Comparison of ENCODE assay signal across 17 mouse cellular contexts in genomic region chr12:26416636-26417295, GRCm38 (mm10).
"Had no signal": no experiment of that assay in that cellular context is flagged by ENCODE, and none has a peak within 500 bp of the region (broad histone marks: within the 10 kb centered on the region; RNA-seq: fewer than 3 reads in every experiment).

No protein-coding gene starts in this region.

- H3K27me3 ChIP-seq: kidney, embryonic 15.5 days; limb, embryonic 15.5 days; midbrain, embryonic 12.5 days; neural tube, embryonic 15.5 days had no signal

- H3K4me1 ChIP-seq: liver, embryonic 12.5 days had no signal

- H3K9me3 ChIP-seq: kidney, embryonic 15.5 days; limb, embryonic 15.5 days; liver, embryonic 12.5 days; megakaryocyte, embryonic 14.5 days; midbrain, embryonic 12.5 days; neural tube, embryonic 15.5 days had no signal

- H3K4me2 ChIP-seq: kidney, embryonic 15.5 days; limb, embryonic 15.5 days; liver, embryonic 12.5 days; lung, embryonic 14.5 days; midbrain, embryonic 12.5 days; neural tube, embryonic 15.5 days had no signal

- H3K9ac ChIP-seq: kidney, embryonic 15.5 days; limb, embryonic 15.5 days; liver, embryonic 12.5 days; lung, embryonic 14.5 days; midbrain, embryonic 12.5 days; neural tube, embryonic 15.5 days had no signal

- DNase-seq: kidney, adult 2 months; kidney, postnatal 14 days; lung, embryonic 14.5 days; lung, postnatal 14 days; retina, postnatal 1 day; right cerebral cortex, postnatal 4 days; spleen, adult 18-20 months; thymus, adult 18-20 months; thymus, postnatal 14 days had no signal

- H3K4me3 ChIP-seq: kidney, embryonic 15.5 days; limb, embryonic 15.5 days; liver, embryonic 12.5 days; megakaryocyte, embryonic 14.5 days; midbrain, embryonic 12.5 days; neural tube, embryonic 15.5 days had no signal

- ATAC-seq: intestine, embryonic 16.5 days; liver, embryonic 12.5 days had no signal

- H3K36me3 ChIP-seq: kidney, embryonic 15.5 days; limb, embryonic 15.5 days; liver, embryonic 12.5 days; midbrain, embryonic 12.5 days; neural tube, embryonic 15.5 days had no signal

- H3K27ac ChIP-seq: kidney, embryonic 15.5 days; limb, embryonic 15.5 days; liver, embryonic 12.5 days; macrophage; midbrain, embryonic 12.5 days; neural tube, embryonic 15.5 days had no signal
